Mouse (Mus musculus) kidney, postnatal 0 days (tissue): Measurements from ENCODE around the gene LTO1. TPM values are rescaled to one million over a fixed set of nuclear protein-coding genes. Genes with fewer than 3 reads are reported as not detected.

Source experiments
- ATAC-seq: fragments of 200-750 bp; cut with Nextera tagmentation; replicated peaks from 2 replicates; pipeline ENCODE4 v1.8.0; 2017; ENCODE audit warnings: low read depth, moderate number of reproducible peaks, moderate TSS enrichment, moderate library complexity; ENCODE audit not compliant: low FRiP score
- DNase-seq: peaks from one replicate; pipeline ENCODE4 v3.0.0-alpha.2; 2016; ENCODE audit warnings: low spot score
- H3K27ac ChIP-seq: fragments of 300-500 bp; sonication (generic); 2 replicates; pipeline ENCODE4 v1.5.1; 2014; ENCODE audit warnings: mild to moderate bottlenecking
- H3K27me3 ChIP-seq: fragments of 300-500 bp; sonication (generic); 2 replicates; pipeline ENCODE4 v1.6.1; 2014; ENCODE audit warnings: low read length, mixed read lengths; ENCODE audit not compliant: insufficient read depth
- H3K36me3 ChIP-seq: fragments of 300-500 bp; sonication (generic); 2 replicates; pipeline ENCODE4 v1.6.1; 2014; ENCODE audit warnings: low read length, mixed read lengths; ENCODE audit not compliant: insufficient read depth
- H3K4me1 ChIP-seq: fragments of 300-500 bp; sonication (generic); replicated peaks from 2 replicates; pipeline ENCODE4 v1.6.1; 2014; ENCODE audit warnings: antibody characterized with exemption, low read length, mixed read lengths; ENCODE audit not compliant: insufficient read depth
- H3K4me2 ChIP-seq: fragments of 300-500 bp; sonication (generic); 2 replicates; pipeline ENCODE4 v1.6.1; 2014; ENCODE audit warnings: mild to moderate bottlenecking, low read length, moderate library complexity, mixed read lengths
- H3K4me3 ChIP-seq: fragments of 300-500 bp; sonication (generic); replicated peaks from 2 replicates; pipeline ENCODE4 v1.5.1; 2014; ENCODE audit warnings: low read depth, low read length
- H3K9ac ChIP-seq: fragments of 300-500 bp; sonication (generic); 2 replicates; pipeline ENCODE4 v1.6.1; 2014; ENCODE audit warnings: low read depth, low read length
- H3K9me3 ChIP-seq: fragments of 300-500 bp; sonication (generic); replicated peaks from 2 replicates; pipeline ENCODE4 v1.6.1; 2016; ENCODE audit warnings: low read length, inconsistent platforms, mixed read lengths
- CTCF ChIP-seq: IDR thresholded peaks from 2 replicates; pipeline ENCODE4 v1.5.1; 2016; ENCODE audit warnings: antibody characterized with exemption, low read depth, mild to moderate bottlenecking, moderate library complexity
- WGBS: fragments of 180-500 bp; shearing (Covaris S2); extraction: QIAGEN DNeasy Blood & Tissue Kit; methylation state at CpG from one replicate; pipeline ENCODE4 v1.1.7; 2014; 5-methylcytosine and 5-hydroxymethylcytosine counted together
- polyA plus RNA-seq: library from polyadenylated mRNA; unstranded; fragments of >200 nt; fragmentation: Nextera tagmentation; extraction: Ambion mirVana; gene quantifications from 2 replicates; pipeline ENCODE4 v1.2.1, GENCODE M21; 2015

Gene LTO1
- polyA plus RNA-seq, 1 experiment from 2014 or later: 22.4 TPM

DNA sequence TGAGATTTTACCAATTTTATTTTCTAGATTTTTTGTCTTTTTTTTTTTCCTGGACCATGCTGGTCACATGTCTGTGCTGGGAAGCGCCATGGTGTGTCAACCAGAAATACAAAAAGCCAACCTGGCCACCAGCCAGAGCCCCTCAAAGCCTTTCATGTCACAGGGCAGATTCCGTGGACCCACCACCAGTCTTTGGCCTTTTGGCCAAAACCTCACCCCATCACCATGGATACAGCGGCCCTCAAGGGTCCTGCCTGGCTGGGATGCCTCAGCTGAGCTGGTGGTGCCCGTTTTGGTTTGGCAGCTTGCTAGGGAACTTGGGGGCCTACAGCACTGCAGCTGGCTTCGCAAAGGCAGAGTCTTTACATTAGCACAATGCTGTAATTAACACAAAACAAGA, 15.0 kb downstream of the LTO1 start:
- H3K27ac ChIP-seq: no peak overlapping the region
- H3K36me3 ChIP-seq: peaks cover 41% of the 10 kb centered on the region
- no peaks in the 10 kb centered on the region for H3K27me3 ChIP-seq
- ATAC-seq (no peak), DNase-seq (no peak)
- no peaks in the 10 kb centered on the region for H3K9me3 ChIP-seq
- H3K4me1 ChIP-seq: no peaks in the 10 kb centered on the region
- 68% methylated on average over 5 of the region's 5 CpGs for WGBS
- H3K9ac ChIP-seq: no peak overlapping the region
- no peak overlapping the region for H3K4me2 ChIP-seq
- no peak for TF ChIP-seq CTCF
- H3K4me3 ChIP-seq: no peak overlapping the region

DNA sequence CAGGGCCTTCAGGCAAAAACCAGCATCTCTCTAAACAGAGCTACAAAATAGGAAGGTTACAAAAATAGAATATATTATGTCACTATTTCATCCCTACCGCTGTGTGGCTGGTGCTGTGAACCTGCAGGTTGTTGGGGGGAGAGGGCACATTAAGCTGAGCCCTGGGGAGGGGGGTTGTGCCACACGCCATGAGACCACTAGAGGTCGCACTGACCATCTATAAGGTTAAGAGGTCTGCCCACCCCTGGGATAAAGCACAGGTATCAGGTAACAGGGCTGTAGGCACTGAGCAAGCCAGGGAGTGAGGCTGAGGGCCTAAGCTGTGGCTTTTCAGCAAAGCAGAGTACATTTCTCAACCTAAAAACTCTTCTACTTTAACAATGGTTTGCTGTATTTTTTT, 16.9 kb downstream of the LTO1 start:
- Histone ChIP-seq H3K4me1 (no peaks in the 10 kb centered on the region; the same call in 1 of the 2 replicates), H3K27me3 (no peaks in the 10 kb centered on the region), H3K4me2 (no peak overlapping the region), H3K27ac (no peak overlapping the region), H3K9me3 (no peaks in the 10 kb centered on the region), H3K36me3 (peaks cover 52% of the 10 kb centered on the region), H3K9ac (no peak overlapping the region), H3K4me3 (no peak overlapping the region)
- ATAC-seq (no peak), DNase-seq (peak; percentile 76)
- TF ChIP-seq CTCF: peak; percentile 70
- 26% methylated on average over 3 of the region's 3 CpGs for WGBS

DNA sequence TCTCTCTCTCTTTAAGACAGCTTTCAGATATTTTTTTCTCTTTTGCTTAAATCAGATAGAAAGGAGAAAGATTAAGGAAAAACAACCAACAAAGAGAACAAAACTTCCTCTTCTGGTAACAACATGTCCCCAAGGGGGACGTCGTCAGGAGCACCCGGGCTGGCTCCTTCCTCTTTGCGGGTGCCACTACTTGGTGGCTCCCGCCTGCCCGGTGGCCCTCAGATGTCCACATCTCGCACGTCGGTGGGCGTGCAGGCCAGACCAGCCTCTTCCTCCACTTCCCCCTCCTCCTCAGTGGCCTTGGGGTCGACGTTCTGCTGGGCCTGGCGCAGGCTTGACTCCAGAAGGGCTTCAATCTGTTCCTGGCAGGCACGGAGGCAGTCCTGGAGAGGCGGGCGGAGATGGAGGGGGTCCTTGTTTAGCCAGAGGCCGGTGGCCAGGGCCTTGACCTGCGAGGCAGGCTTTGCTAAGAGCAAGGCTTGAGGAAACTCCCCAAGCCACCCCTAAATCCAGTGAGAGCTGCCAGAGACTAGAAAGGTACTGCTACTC, 17.6 kb downstream of the LTO1 start:
- 67% methylated on average over 18 of the region's 18 CpGs for WGBS
- Histone ChIP-seq H3K27ac (no peak overlapping the region), H3K4me1 (no peaks in the 10 kb centered on the region; the same call in 1 of the 2 replicates), H3K27me3 (no peaks in the 10 kb centered on the region), H3K4me2 (no peak overlapping the region), H3K4me3 (no peak overlapping the region), H3K36me3 (peaks cover 52% of the 10 kb centered on the region), H3K9ac (no peak overlapping the region), H3K9me3 (no peaks in the 10 kb centered on the region)
- DNase-seq (no peak), ATAC-seq (no peak)
- no peak for TF ChIP-seq CTCF

DNA sequence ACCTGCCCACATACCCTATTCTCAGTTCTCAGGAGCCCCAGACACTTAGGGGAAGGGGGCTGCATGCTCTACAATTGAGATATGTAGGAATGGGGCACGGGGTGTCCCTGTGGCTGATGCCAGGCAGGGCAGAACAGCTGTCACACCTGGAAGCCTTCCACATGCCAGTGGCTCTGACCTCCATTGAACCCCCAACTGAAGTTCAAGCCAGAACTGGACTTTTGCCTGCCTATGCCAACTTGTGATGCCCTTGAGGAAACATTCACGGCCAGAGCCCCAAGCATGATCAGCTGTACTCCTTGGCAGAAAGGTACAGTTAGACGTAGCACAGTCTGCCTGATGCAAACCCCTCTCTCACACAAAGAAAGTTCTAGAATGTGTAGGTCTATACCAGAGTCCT, 18.4 kb downstream of the LTO1 start:
- TF ChIP-seq CTCF: no peak

DNA sequence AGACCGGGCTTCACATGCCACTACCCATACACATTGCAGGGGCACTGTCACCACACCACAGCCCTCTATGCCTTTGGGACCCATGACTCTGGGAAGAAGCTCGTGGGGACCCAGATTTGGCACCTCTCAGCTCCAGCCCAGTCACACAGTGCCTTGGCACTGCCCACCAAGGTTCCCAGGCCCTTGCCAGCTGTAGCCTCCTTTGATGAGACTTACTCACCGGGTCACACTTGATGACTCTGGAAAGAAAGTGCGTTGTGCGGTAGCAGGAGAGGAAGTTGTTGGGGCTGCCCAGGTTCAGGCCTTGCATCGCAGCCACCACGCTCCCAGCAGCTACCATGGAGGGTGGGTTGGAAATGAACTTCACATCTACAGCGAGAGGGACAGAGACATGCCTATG, 18.9 kb downstream of the LTO1 start:
- WGBS: 81% methylated on average over 8 of the region's 8 CpGs
- no peaks in the 10 kb centered on the region for H3K9me3 ChIP-seq
- DNase-seq (no peak), ATAC-seq (no peak)
- H3K4me3 ChIP-seq: no peak overlapping the region
- H3K36me3 ChIP-seq: peaks cover 52% of the 10 kb centered on the region
- H3K27ac ChIP-seq: peak overlapping the region; percentile 13; the same call in 1 of the 2 replicates
- H3K9ac ChIP-seq: no peak overlapping the region
- no peak overlapping the region for H3K4me2 ChIP-seq
- TF ChIP-seq CTCF: no peak
- no peaks in the 10 kb centered on the region; the same call in 1 of the 2 replicates for H3K4me1 ChIP-seq
- no peaks in the 10 kb centered on the region for H3K27me3 ChIP-seq

More for the DNA sequence above, 18.4 kb downstream of the LTO1 start:
- no peak overlapping the region for H3K27ac ChIP-seq
- H3K4me2 ChIP-seq: no peak overlapping the region
- no peaks in the 10 kb centered on the region for H3K27me3 ChIP-seq
- no peaks in the 10 kb centered on the region for H3K9me3 ChIP-seq
- no peaks in the 10 kb centered on the region; the same call in 1 of the 2 replicates for H3K4me1 ChIP-seq
- no peak overlapping the region for H3K9ac ChIP-seq
- WGBS: 71% methylated on average over 3 of the region's 3 CpGs
- no peak for DNase-seq
- no peak overlapping the region for H3K4me3 ChIP-seq
- H3K36me3 ChIP-seq: peaks cover 52% of the 10 kb centered on the region
- no peak for ATAC-seq

DNA sequence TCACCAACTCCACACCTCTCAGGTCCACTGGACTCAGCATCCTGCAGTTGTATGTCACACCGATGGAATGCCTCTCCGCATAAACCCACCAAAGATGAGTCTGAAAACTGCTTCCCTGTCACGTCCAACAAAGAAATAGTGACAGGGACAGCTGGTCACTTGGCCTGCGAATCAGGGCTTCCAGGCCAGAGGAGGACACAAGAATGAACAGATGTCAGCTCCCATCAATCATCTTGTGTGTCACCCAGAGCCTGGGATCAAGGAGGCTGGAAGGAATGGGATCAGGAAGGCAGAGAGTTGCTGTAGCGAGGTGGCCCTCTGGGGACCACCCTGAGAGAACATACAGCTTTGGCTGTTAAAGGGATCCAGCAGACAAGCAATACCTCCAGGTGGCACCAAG, 20.0 kb downstream of the LTO1 start:
- 69% methylated on average over 5 of the region's 5 CpGs for WGBS
- H3K4me3 ChIP-seq: no peak overlapping the region
- ATAC-seq: no peak
- H3K4me1 ChIP-seq: peaks cover under 1% of the 10 kb centered on the region; the same call in 1 of the 2 replicates
- DNase-seq: no peak
- H3K36me3 ChIP-seq: peaks cover 44% of the 10 kb centered on the region
- no peak overlapping the region for H3K27ac ChIP-seq
- H3K4me2 ChIP-seq: 0 out of 2 replicates have a peak overlapping the region, but pooled peaks have one; percentile 11
- H3K27me3 ChIP-seq: no peaks in the 10 kb centered on the region
- H3K9ac ChIP-seq: no peak overlapping the region
- TF ChIP-seq CTCF: no peak
- H3K9me3 ChIP-seq: no peaks in the 10 kb centered on the region

DNA sequence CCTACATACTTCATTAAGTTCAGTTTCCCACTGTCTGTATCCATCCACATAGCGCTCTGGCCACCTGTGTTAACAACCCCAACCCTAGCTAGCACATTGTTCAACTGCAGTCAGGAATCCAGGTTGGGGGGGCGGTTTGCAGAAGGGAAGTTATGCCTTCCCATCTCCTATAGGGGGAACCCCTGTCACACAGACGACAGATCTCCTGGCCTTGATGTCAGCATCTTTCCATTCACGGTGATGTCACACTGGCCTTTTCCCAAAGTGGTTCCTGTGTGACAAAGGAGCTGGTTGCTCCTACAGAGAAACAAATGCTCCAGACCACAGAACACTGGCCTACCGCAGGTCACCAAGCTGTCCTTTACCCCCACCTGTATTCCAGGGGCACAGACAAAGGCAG, 20.7 kb downstream of the LTO1 start:
- Histone ChIP-seq H3K9ac (0 out of 2 replicates have a peak overlapping the region, but pooled peaks have one; percentile 0), H3K4me1 (peaks cover 4% of the 10 kb centered on the region; the same call in 1 of the 2 replicates), H3K27ac (no peak overlapping the region), H3K36me3 (peaks cover 39% of the 10 kb centered on the region), H3K9me3 (no peaks in the 10 kb centered on the region), H3K27me3 (no peaks in the 10 kb centered on the region), H3K4me2 (peak overlapping the region; percentile 99; the same call in 1 of the 2 replicates), H3K4me3 (no peak overlapping the region)
- DNase-seq (peak; percentile 75), ATAC-seq (no peak)
- TF ChIP-seq CTCF: peak; percentile 66
- WGBS: 52% methylated on average over 5 of the region's 5 CpGs
